Mouse (Mus musculus): ENCODE measurements around the gene Zbtb7a. TPM values are rescaled to one million over a fixed set of nuclear protein-coding genes. Genes with fewer than 3 reads are reported as not detected.

Gene Zbtb7a
- 28.4 and 29.6 TPM in 2 replicates for polyA plus RNA-seq (2012; ENCODE audit: insufficient read depth, insufficient read length, missing spikeins)

GRCm38 (mm10) chr10:81134966-81135681 is at the start of gene Zbtb7a:
Gene Zbtb7a, plus strand, starts transcription at chr10:81135220.
- Histone ChIP-seq H3K27ac (replicated peaks; ENCODE audit: low read depth, low read length) (peak within 1 kb of the TSS; percentile 76), H3K4me3 (ENCODE audit: insufficient read depth, low read depth, low read length) (peak within 1 kb of the TSS; percentile 96), H3K4me1 (ENCODE audit: control insufficient read depth, insufficient read depth, insufficient read length, low read length) (peaks cover 15% of the 10 kb centered on the region)

GRCm38 (mm10) chr10:81087021-81087420 is 48.0 kb upstream of the Zbtb7a start:
- Histone ChIP-seq H3K4me1 (ENCODE audit: control insufficient read depth, insufficient read depth, insufficient read length, low read length) (no peaks in the 10 kb centered on the region), H3K4me3 (ENCODE audit: insufficient read depth, low read depth, low read length) (no peak overlapping the region), H3K27ac (replicated peaks; ENCODE audit: low read depth, low read length) (no peak overlapping the region)

- H3K27ac ChIP-seq (replicated peaks; ENCODE audit: low read depth, low read length): no peak overlapping the region
- H3K4me3 ChIP-seq (ENCODE audit: insufficient read depth, low read depth, low read length): no peak overlapping the region
- H3K4me1 ChIP-seq (ENCODE audit: control insufficient read depth, insufficient read depth, insufficient read length, low read length): no peaks in the 10 kb centered on the region
Observed at GRCm38 (mm10) chr10:81089216-81089615, 45.8 kb upstream of the Zbtb7a start.

- Histone ChIP-seq H3K4me3 (ENCODE audit: insufficient read depth, low read depth, low read length) (no peak overlapping the region), H3K4me1 (ENCODE audit: control insufficient read depth, insufficient read depth, insufficient read length, low read length) (no peaks in the 10 kb centered on the region), H3K27ac (replicated peaks; ENCODE audit: low read depth, low read length) (no peak overlapping the region)
Observed at GRCm38 (mm10) chr10:81090621-81091020, 44.4 kb upstream of the Zbtb7a start.

- Histone ChIP-seq H3K4me1 (ENCODE audit: control insufficient read depth, insufficient read depth, insufficient read length, low read length) (no peaks in the 10 kb centered on the region), H3K4me3 (ENCODE audit: insufficient read depth, low read depth, low read length) (no peak overlapping the region), H3K27ac (replicated peaks; ENCODE audit: low read depth, low read length) (no peak overlapping the region)
Observed at GRCm38 (mm10) chr10:81092465-81093250, 42.4 kb upstream of the Zbtb7a start.

- H3K27ac ChIP-seq (replicated peaks; ENCODE audit: low read depth, low read length): no peak overlapping the region
- no peak overlapping the region for H3K4me3 ChIP-seq (ENCODE audit: insufficient read depth, low read depth, low read length)
- no peaks in the 10 kb centered on the region for H3K4me1 ChIP-seq (ENCODE audit: control insufficient read depth, insufficient read depth, insufficient read length, low read length)
Observed at GRCm38 (mm10) chr10:81094931-81095678, 39.9 kb upstream of the Zbtb7a start.

- Histone ChIP-seq H3K4me3 (ENCODE audit: insufficient read depth, low read depth, low read length) (peak within 1 kb of the TSS; percentile 96), H3K4me1 (ENCODE audit: control insufficient read depth, insufficient read depth, insufficient read length, low read length) (peaks cover 12% of the 10 kb centered on the region), H3K27ac (replicated peaks; ENCODE audit: low read depth, low read length) (peak within 1 kb of the TSS; percentile 93)
Observed at GRCm38 (mm10) chr10:81105565-81106112, 29.4 kb upstream of the Zbtb7a start, which contains the start of gene Map2k2. Gene Map2k2, plus strand, starts transcription at chr10:81105915.

GRCm38 (mm10) chr10:81106113-81106721 is 28.8 kb upstream of the Zbtb7a start:
- H3K4me3 ChIP-seq (ENCODE audit: insufficient read depth, low read depth, low read length): peak overlapping the region; percentile 96
- H3K27ac ChIP-seq (replicated peaks; ENCODE audit: low read depth, low read length): peak overlapping the region; percentile 84
- peaks cover 12% of the 10 kb centered on the region for H3K4me1 ChIP-seq (ENCODE audit: control insufficient read depth, insufficient read depth, insufficient read length, low read length)

GRCm38 (mm10) chr10:81112946-81113345 is 22.1 kb upstream of the Zbtb7a start:
- no peak overlapping the region for H3K27ac ChIP-seq (replicated peaks; ENCODE audit: low read depth, low read length)
- H3K4me3 ChIP-seq (ENCODE audit: insufficient read depth, low read depth, low read length): no peak overlapping the region

GRCm38 (mm10) chr10:81119625-81120024 is 15.4 kb upstream of the Zbtb7a start:
- Histone ChIP-seq H3K4me1 (ENCODE audit: control insufficient read depth, insufficient read depth, insufficient read length, low read length) (no peaks in the 10 kb centered on the region; the same call in 1 of the 2 replicates), H3K27ac (replicated peaks; ENCODE audit: low read depth, low read length) (no peak overlapping the region), H3K4me3 (ENCODE audit: insufficient read depth, low read depth, low read length) (no peak overlapping the region)

More at GRCm38 (mm10) chr10:81112946-81113345, 22.1 kb upstream of the Zbtb7a start:
- H3K4me1 ChIP-seq (ENCODE audit: control insufficient read depth, insufficient read depth, insufficient read length, low read length): no peaks in the 10 kb centered on the region; the same call in 1 of the 2 replicates

GRCm38 (mm10) chr10:81120650-81121049 is 14.4 kb upstream of the Zbtb7a start:
- H3K4me1 ChIP-seq (ENCODE audit: control insufficient read depth, insufficient read depth, insufficient read length, low read length): no peaks in the 10 kb centered on the region; the same call in 1 of the 2 replicates
- no peak overlapping the region for H3K27ac ChIP-seq (replicated peaks; ENCODE audit: low read depth, low read length)
- H3K4me3 ChIP-seq (ENCODE audit: insufficient read depth, low read depth, low read length): no peak overlapping the region

- Histone ChIP-seq H3K4me1 (ENCODE audit: control insufficient read depth, insufficient read depth, insufficient read length, low read length) (no peaks in the 10 kb centered on the region), H3K4me3 (ENCODE audit: insufficient read depth, low read depth, low read length) (no peak overlapping the region), H3K27ac (replicated peaks; ENCODE audit: low read depth, low read length) (no peak overlapping the region)
Observed at GRCm38 (mm10) chr10:81122889-81123288, 12.1 kb upstream of the Zbtb7a start.

- Histone ChIP-seq H3K4me1 (ENCODE audit: control insufficient read depth, insufficient read depth, insufficient read length, low read length) (peaks cover 2% of the 10 kb centered on the region; the same call in 1 of the 2 replicates), H3K27ac (replicated peaks; ENCODE audit: low read depth, low read length) (no peak overlapping the region), H3K4me3 (ENCODE audit: insufficient read depth, low read depth, low read length) (no peak overlapping the region)
Observed at GRCm38 (mm10) chr10:81123500-81123899, 11.5 kb upstream of the Zbtb7a start.

- peak overlapping the region; percentile 76 for H3K27ac ChIP-seq (replicated peaks; ENCODE audit: low read depth, low read length)
- peak overlapping the region; percentile 96 for H3K4me3 ChIP-seq (ENCODE audit: insufficient read depth, low read depth, low read length)
- H3K4me1 ChIP-seq (ENCODE audit: control insufficient read depth, insufficient read depth, insufficient read length, low read length): peaks cover 16% of the 10 kb centered on the region
Observed at GRCm38 (mm10) chr10:81134181-81134587, 836 bp upstream of the Zbtb7a start.
